Mouse (Mus musculus) embryonic facial prominence, embryonic 10.5 days (tissue): ENCODE measurements at regions not wholly inside any gene's neighbourhood (a gene's known extent, or its start where the extent isn't known, plus 50 kb on each side); places are given as distances from the start of the nearest gene placed in this dataset.

Source experiments
- DNase-seq: peaks from one replicate; pipeline ENCODE4 v3.0.0-alpha.2; 2017; ENCODE audit warnings: low spot score
- H3K27ac ChIP-seq: fragments of 300-500 bp; sonication (generic); replicated peaks from 2 replicates; pipeline ENCODE4 v1.5.1; 2016; ENCODE audit warnings: mild to moderate bottlenecking
- H3K27me3 ChIP-seq: fragments of 300-500 bp; sonication (generic); replicated peaks from 2 replicates; pipeline ENCODE4 v1.6.1; 2016; ENCODE audit warnings: low read depth, mild to moderate bottlenecking; ENCODE audit not compliant: poor library complexity, severe bottlenecking
- H3K36me3 ChIP-seq: fragments of 300-500 bp; sonication (generic); replicated peaks from 2 replicates; pipeline ENCODE4 v1.6.1; 2016; ENCODE audit warnings: mild to moderate bottlenecking, moderate library complexity
- H3K4me1 ChIP-seq: fragments of 300-500 bp; sonication (generic); 2 replicates; pipeline ENCODE4 v1.6.1; 2016
- H3K4me3 ChIP-seq: fragments of 300-500 bp; sonication (generic); 2 replicates; pipeline ENCODE4 v1.5.1; 2016; ENCODE audit warnings: mild to moderate bottlenecking, moderate library complexity
- H3K9me3 ChIP-seq: fragments of 300-500 bp; sonication (generic); 2 replicates; pipeline ENCODE4 v1.6.1; 2016; ENCODE audit warnings: mild to moderate bottlenecking
- WGBS: fragments of 180-500 bp; shearing (Covaris S2); methylation state at CpG from one replicate; pipeline ENCODE4 v1.1.7; 2016; 5-methylcytosine and 5-hydroxymethylcytosine counted together

DNA sequence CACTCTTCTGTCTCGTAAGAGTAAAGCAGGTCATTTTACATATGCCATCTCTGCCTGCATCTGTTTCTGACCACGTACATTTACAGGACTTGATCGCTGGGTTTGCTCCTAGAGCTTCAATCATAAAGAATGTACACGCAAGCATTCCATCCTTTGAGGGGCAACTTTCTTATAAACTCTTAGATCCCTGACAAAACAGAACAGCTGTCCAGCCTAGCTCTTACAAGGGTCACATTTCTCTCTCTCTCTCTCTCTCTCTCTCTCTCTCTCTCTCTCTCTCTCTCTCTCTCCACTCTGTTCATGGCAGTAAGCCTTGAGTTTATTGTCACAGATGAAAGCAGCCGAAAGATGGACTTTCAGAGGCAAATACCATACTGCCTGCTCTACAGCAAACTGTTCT is 67.6 kb upstream of the Fat1 start:
- no peak overlapping the region for H3K4me3 ChIP-seq
- no peaks in the 10 kb centered on the region for H3K27me3 ChIP-seq
- DNase-seq: no peak
- peaks cover 23% of the 10 kb centered on the region for H3K4me1 ChIP-seq
- no peaks in the 10 kb centered on the region for H3K9me3 ChIP-seq
- H3K36me3 ChIP-seq: no peaks in the 10 kb centered on the region
- WGBS: 72% methylated on average over 5 of the region's 5 CpGs
- H3K27ac ChIP-seq: no peak overlapping the region; the same call in 1 of the 2 replicates

GRCm38 (mm10) chr8:44877066-44877465 is 58.2 kb upstream of the Fat1 start:
- 54% methylated on average over 5 of the region's 5 CpGs for WGBS
- no peak for DNase-seq
- H3K4me1 ChIP-seq: peaks cover 16% of the 10 kb centered on the region
- no peaks in the 10 kb centered on the region for H3K27me3 ChIP-seq
- H3K27ac ChIP-seq: no peak overlapping the region
- H3K4me3 ChIP-seq: no peak overlapping the region
- H3K9me3 ChIP-seq: no peaks in the 10 kb centered on the region
- no peaks in the 10 kb centered on the region for H3K36me3 ChIP-seq

DNA sequence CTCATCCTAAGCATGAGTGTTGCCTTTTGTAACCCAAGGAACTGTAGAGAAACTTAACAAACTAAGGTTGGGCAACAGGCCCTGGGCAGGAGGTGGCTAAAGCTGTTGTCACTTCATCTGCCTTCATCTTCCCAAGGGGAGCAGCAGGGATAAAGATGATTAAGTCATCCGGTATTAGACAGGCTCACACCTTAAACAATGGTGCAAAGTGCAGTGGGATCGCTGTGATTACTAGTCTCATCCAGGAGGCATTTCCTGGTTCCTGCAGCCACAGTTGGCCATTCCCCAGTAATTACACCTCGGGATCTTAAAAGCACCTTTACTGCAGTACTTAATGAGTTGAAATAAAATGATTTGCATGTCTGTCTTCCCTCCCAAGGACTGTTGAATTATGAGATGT is 57.0 kb upstream of the Fat1 start:
- no peaks in the 10 kb centered on the region for H3K9me3 ChIP-seq
- 63% methylated on average over 3 of the region's 3 CpGs for WGBS
- no peaks in the 10 kb centered on the region for H3K27me3 ChIP-seq

GRCm38 (mm10) chr8:44879186-44879585 is 56.1 kb upstream of the Fat1 start:
- DNase-seq: no peak
- H3K27ac ChIP-seq: no peak overlapping the region
- 88% methylated on average over 4 of the region's 4 CpGs for WGBS
- H3K4me3 ChIP-seq: no peak overlapping the region
- H3K9me3 ChIP-seq: no peaks in the 10 kb centered on the region
- no peaks in the 10 kb centered on the region for H3K27me3 ChIP-seq
- H3K36me3 ChIP-seq: no peaks in the 10 kb centered on the region
- peaks cover 16% of the 10 kb centered on the region for H3K4me1 ChIP-seq

More for the DNA sequence above, 57.0 kb upstream of the Fat1 start:
- H3K36me3 ChIP-seq: no peaks in the 10 kb centered on the region
- H3K4me1 ChIP-seq: peaks cover 16% of the 10 kb centered on the region
- no peak overlapping the region for H3K4me3 ChIP-seq
- no peak for DNase-seq
- H3K27ac ChIP-seq: no peak overlapping the region

- 75% methylated on average over 8 of the region's 8 CpGs for WGBS
- no peaks in the 10 kb centered on the region for H3K27me3 ChIP-seq
- H3K9me3 ChIP-seq: no peaks in the 10 kb centered on the region
- DNase-seq: no peak
- no peaks in the 10 kb centered on the region for H3K36me3 ChIP-seq
- H3K4me3 ChIP-seq: no peak overlapping the region
- no peak overlapping the region for H3K27ac ChIP-seq
- H3K4me1 ChIP-seq: peaks cover 4% of the 10 kb centered on the region; the same call in 1 of the 2 replicates
These were observed 50.7 kb upstream of the Fat1 start for GRCm38 (mm10) chr8:44884399-44885006.
